Mouse (Mus musculus) right cerebral cortex, postnatal 4 days (tissue): ENCODE results near the gene Thumpd3.

Experiments used
- DNase-seq: peaks from one replicate; pipeline ENCODE4 v3.0.0-alpha.2; 2022

Gene Thumpd3

DNA sequence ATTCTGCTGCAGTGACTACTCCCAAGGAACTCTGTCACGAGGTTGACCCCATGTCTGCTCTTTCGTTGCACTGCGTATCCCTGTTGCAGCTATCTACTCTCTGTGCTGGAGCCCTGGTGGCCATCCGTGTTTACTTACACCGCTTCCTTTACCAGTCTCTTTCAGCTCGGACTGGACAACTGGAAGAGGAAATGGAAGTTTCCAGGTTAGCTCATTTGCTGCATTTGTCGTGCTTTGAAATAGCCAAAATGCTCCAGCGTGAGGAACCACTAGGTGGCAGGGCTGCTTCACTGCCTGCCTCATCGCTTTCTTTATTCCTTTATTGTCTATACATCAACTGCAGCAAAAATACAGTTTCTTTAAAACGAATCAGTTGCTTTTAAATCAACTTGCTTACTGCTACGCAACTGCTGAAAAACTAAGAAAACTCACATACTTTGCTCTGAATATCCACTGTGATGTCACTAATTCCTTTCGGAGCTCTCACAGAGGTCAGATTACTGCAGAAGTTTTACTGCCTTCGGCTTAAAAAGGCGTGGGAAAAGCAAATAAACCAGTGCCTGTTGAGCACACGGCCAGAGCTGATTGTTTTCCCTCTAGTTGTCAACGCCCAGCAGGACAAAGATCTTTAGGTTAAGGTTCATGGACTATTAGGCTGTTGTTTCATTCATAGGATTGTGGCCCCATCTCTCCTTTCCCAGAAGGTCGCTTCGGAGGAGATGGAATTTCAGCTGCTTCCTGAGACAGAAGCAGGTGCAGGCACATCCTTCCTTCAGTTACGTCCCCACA, 7.9 kb upstream of the Thumpd3 start:
- DNase-seq, result peak; percentile 68

- DNase-seq, result no peak
These were observed 7.3 kb upstream of the Thumpd3 start for GRCm38 (mm10) chr6:113038735-113039058.

- DNase-seq, result no peak
These were observed 5.7 kb upstream of the Thumpd3 start for GRCm38 (mm10) chr6:113040319-113040718.

DNA sequence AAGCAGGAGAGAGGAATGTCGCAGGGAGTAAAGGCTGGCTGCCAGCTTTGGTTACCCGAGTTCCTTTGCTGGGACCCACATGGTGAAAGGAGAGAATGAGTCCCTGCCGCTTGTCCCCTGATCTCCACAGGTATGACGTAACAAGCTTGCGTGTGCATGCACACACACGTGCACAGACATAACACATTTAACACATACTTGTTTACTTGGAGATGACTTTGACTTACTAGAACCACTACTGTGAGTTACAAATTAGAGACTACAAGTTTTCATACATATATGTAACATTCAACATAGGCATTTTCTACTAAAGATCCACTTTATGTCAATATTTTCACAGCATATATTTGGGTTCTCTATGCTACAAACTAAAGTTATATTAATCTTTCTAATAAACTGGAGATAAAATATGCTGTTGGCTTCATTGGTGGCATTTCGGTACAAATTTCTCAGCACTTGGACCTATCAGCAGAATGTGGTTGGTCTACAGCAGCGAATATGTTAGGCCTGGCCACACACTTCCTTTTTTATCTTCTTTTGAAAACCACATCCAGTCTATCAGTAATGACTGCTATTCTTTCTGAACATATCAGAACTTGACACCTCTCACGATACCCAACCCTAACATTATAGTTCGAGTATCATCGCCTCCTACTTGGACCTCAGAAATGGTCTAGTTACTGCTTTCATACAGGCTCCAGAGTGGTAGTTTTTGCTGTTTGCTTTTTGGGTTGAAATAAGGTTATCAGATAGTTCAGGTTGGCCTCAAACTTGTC, 4.6 kb upstream of the Thumpd3 start:
- no peak for DNase-seq

DNA sequence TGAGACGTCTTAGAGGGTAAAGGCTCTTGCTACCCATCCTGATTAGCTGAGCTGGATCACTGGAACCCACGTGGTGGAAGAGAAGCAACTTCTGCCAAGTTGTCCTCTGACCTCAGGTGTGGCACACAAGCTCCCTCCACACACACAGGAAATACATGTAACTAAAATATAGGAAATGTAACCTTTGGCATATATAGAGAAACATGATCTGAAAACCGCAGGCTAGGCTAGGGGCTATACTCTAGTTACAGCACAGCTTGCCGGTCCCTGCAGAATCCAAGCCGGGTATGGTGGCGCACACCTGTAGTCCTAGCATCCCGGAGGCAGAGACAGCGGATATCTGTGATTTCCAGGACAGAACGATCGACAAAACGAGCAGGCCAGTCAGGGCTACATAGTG, 450 bp upstream of the Thumpd3 start:
- DNase-seq, result peak; percentile 16

GRCm38 (mm10) chr6:113047016-113047746, 1.2 kb downstream of the Thumpd3 start:
- no peak for DNase-seq

GRCm38 (mm10) chr6:113048371-113048770, 2.3 kb downstream of the Thumpd3 start:
- no peak for DNase-seq

GRCm38 (mm10) chr6:113049159-113049558, 3.1 kb downstream of the Thumpd3 start:
- no peak for DNase-seq

DNA sequence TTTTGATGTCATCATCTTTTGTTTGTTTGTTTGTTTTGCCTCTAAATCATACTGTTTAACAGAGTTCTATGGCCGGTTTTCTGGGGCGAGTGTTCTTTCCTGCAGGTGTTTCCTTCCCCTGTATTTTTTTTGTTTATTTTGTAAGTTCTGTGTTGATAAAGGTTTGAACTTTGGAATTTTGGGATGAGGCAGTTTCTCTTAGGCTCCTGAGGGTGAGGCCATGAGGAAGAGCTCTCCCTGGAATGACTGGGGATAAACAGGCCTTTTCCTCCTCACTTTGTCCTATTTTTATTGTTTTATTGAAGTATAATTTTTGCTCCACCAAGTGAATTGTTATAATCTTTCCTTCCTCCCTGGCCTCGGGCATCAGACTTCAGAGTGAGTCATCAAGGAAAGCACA, 6.9 kb downstream of the Thumpd3 start:
- DNase-seq, result no peak

DNA sequence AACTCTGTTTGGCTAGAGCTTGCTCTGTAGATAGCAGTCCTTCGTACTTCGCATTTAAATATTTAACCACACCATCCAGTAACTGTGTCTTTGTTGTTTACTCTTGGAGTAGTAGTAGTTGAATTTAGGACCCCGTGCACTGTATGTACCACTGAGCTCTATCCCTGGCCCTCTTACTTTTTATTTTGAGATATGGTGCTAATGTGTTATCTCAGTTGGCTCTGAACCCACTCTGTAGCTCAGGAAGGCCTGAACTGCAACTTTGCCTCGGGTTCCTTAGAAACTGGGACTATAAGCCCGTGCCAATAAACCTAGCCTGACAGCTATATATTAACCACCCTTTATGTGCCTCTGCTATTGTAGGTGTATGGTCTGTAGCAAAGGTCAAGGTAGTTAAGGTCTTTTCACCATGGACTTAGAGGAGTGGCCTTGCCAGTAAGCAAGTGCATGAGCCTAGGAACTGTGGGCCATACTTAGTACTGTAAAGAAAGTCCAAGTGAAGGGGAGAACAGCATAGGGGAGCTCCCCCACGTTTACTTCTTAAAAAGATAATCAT, 8.6 kb downstream of the Thumpd3 start:
- no peak for DNase-seq

GRCm38 (mm10) chr6:113060892-113061563, 15.0 kb downstream of the Thumpd3 start:
- DNase-seq, result no peak

- DNase-seq, result no peak
These were observed 16.2 kb downstream of the Thumpd3 start for GRCm38 (mm10) chr6:113062253-113062652.

- DNase-seq, result no peak
These were observed 17.3 kb downstream of the Thumpd3 start for GRCm38 (mm10) chr6:113063363-113063762.

DNA sequence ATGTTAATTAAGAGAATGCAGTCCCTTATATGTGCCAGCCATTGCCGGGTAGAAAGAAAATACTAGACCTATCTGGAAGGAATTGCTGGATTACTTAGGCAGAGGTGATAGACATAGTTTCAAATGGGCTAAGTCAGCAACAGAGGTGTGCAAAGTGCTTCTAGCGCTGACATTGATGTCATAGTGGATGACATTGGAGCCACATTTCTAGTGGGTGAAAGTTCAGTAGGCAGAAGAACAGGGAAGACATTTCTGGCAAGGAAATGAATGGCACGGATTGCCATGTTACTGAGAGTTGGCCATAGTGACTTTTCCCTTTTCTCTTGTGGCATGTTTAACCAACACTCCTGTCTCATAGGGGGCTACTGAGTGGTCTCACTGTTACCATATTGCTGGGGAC, 19.2 kb downstream of the Thumpd3 start:
- DNase-seq, result no peak

- no peak for DNase-seq
These were observed 23.1 kb downstream of the Thumpd3 start for GRCm38 (mm10) chr6:113069154-113069553.

- DNase-seq, result no peak
These were observed 29.2 kb downstream of the Thumpd3 start for GRCm38 (mm10) chr6:113075261-113075660.

DNA sequence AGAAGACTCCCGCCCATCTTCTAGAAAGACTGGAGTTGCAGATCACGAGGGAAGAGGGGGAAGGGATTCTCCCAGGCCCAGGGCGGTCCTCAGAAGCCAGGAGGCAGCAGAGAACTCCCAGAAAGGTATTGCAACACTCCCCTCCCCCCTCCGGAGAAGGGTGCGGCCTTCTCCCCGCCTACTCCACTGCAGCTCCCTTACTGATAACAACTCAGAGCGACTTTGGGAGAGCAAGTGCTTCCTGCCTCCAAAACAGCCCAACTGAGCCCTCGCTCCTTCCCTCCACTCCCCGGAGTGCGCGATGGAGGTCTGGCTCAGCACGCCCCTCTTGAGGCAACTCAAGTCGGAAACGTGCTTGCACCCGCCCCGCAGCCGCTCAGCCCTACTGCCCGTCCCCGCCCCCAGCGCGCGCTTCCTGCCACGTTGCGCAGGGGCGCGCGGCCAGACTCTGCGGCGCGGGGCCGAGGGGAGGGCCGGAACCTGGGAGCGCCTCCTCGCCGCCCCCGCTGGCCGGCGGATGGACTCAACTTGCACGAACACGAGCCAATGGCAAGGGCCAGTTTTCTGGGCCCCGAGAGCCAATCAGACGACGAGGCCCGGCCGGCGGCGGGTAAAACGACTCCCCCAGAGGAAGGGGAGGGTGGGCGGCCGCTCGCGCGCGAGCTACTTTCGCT, 30.1 kb downstream of the Thumpd3 start:
- peak; percentile 87 for DNase-seq

DNA sequence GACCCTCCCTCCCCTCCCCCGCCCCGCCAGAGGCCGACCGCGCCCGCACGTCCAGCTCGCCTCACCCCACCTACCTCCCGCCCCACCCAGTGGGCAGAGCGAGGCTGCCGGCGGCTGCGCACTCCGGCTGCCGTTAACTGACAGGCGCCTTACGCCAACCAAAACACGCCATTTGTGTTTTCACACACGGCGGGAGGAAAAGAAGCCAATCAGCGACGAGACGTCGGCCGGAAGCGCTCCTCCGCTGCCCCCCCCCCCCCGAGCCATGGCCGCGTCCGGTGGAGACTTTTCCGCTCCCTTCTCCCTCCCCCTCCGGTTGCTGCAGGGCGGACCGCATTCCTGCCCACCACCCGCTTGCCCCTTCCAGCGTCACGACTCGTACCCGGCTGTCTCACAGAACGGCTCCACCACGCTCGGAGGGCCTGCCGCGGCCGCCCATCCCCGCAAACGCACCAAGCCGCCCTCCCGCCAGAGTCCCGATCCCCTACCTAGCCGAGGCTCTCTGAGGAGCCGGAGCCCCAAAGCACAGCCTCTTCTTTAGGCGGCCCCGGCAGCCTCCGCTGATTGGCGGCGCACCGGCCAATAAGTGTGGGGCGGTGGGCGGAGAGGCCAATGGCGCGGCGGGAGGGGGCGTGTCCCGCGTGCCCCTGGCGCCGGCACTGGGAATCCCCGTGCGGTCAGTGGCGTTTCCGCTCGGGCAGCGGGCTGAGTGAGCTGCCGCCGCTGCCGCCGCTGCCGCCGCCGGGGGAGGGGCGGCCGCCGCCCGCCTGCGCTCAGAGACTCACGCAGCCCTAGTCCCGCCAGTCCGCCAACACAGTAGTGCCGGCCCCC, 30.9 kb downstream of the Thumpd3 start, which contains the start of gene Setd5:
Gene Setd5, plus strand, starts transcription at position 680 of the 831 bp plus-strand sequence.
- DNase-seq, result peak; percentile 99

DNA sequence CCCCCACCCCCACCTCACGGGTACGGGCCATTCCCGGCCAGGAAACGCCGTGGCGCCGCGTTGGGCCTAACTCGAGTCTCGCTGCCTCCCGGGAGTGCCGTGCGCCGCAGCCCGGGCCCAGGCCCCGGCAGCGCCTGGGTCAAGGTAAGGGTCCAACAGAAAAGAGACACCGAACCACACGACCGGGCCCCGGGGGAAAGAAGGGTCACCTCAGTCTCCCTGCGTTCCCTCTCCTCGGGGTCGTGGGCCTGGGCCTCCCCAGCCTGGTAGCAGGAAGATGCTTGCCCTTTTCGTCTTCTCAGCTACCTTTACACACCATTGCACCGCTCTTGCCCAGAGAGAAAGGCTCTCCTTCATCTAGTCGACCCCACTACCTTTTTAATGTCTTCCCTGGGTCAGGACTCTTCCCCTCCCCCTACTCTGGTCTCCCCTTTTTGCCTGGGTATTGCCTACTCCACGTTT, 31.6 kb downstream of the Thumpd3 start:
- no peak for DNase-seq

- peak; percentile 22 for DNase-seq
These were observed 32.2 kb downstream of the Thumpd3 start for GRCm38 (mm10) chr6:113078031-113078721.
